Mouse (Mus musculus): ENCODE measurements around the gene Kcnf1. TPM values are rescaled to one million over a fixed set of nuclear protein-coding genes. Genes with fewer than 3 reads are reported as not detected.

Gene Kcnf1
- polyA plus RNA-seq, 1 experiment from 2014 or later: 2.3 TPM

DNA sequence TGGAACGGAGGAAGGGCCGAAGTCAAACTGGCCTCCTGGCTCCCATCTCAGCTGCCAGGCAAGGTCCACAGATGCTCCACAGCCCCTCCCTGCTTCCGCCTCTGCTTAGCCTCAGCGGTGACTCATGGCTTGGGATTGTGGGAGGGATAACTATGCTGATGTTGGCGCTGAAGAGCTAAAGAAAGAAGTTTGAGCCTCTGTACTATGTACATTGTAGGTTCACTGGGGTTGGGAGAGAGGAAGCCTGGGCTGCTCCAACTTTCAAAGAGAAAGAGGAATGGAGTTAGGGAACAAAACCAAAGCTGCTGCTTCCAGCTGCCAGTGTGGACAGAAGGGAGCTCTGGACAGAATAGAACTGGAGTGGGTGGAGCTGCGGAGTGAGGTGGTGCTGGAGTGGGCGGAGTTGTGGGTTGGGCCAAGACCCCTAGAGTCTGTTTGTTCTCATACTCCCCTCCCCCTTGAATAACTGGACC is 7.7 kb upstream of the Kcnf1 start:
- peaks cover 11% of the 10 kb centered on the region; the same call in 1 of the 2 replicates for H3K4me1 ChIP-seq (replicated peaks)
- no peak overlapping the region for H3K4me2 ChIP-seq (replicated peaks)
- H3K27ac ChIP-seq: no peak overlapping the region
- no peaks in the 10 kb centered on the region for H3K27me3 ChIP-seq
- no peaks in the 10 kb centered on the region for H3K9me3 ChIP-seq
- 34% methylated on average over 7 of the region's 7 CpGs for WGBS
- ATAC-seq: peak; percentile 57
- no peak overlapping the region for H3K9ac ChIP-seq (replicated peaks)
- no peak overlapping the region for H3K4me3 ChIP-seq (replicated peaks)
- no peaks in the 10 kb centered on the region for H3K36me3 ChIP-seq

DNA sequence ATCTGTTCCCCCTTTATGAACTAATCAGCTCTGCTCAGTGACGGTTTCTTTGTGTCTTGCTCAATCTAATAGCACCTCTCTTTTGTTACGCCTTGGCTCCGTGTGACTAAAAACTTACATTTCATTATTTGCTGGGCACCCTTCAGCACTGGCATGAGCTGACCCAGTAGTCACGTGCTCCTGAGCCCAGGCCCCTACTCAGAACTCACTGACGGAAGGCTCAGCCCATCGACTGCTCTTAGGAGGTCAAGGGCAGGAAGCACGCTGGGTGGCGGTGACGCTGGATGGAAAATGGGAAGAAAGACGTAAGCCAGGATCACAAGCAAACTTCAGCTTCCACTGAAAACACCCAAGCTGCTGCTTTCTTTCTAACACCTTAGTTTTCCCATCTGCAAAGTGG is 7.1 kb upstream of the Kcnf1 start:
- Histone ChIP-seq H3K36me3 (no peaks in the 10 kb centered on the region), H3K27me3 (no peaks in the 10 kb centered on the region), H3K9ac (replicated peaks) (no peak overlapping the region), H3K4me3 (replicated peaks) (no peak overlapping the region), H3K9me3 (no peaks in the 10 kb centered on the region), H3K4me2 (replicated peaks) (no peak overlapping the region), H3K4me1 (replicated peaks) (peaks cover 11% of the 10 kb centered on the region; the same call in 1 of the 2 replicates), H3K27ac (no peak overlapping the region)
- 43% methylated on average over 10 of the region's 10 CpGs for WGBS
- ATAC-seq: peak; percentile 55; the same call in 1 of the 2 replicates

DNA sequence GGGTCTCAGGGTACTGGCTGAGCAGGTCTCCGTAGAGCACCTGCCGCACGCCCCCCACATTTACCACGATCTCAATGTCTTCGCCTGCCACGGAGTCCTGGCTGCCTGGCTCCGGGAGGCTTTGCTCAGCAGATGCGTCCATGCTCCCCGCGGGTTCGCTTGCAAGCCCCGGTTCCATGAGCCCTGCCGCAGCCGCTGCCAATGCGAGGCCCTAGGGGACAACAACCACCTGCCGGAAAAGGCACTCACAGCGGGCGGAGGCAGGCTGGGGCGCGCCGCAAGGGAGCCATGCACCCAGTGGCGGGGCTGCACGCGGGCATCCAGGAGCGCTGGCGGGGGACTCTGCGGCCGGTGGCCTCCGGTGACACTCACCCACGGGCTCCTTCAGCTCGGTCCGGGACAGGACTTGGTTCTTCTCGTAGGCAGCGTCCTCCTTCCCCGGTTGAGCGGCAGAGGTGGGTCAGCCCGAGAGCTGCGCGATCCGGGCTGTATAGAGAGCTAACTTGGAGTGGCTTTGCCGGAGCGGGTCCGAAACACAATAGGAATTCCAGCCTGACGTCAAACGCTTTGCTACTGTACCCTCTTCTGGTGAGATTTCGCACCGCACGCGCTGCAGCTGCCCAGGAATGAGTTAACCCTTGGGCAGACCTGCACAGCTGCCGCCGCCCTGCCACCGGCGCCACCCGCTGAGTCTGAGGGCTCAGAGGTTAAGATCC is 489 bp downstream of the Kcnf1 start:
- Histone ChIP-seq H3K9ac (replicated peaks) (peak overlapping the region; percentile 72), H3K27me3 (peaks cover 31% of the 10 kb centered on the region), H3K36me3 (no peaks in the 10 kb centered on the region), H3K27ac (peak overlapping the region; percentile 67), H3K4me3 (replicated peaks) (peak overlapping the region; percentile 54), H3K9me3 (no peaks in the 10 kb centered on the region), H3K4me1 (replicated peaks) (peaks cover 15% of the 10 kb centered on the region), H3K4me2 (replicated peaks) (peak overlapping the region; percentile 84)
- under 1% methylated on average over 54 of the region's 54 CpGs for WGBS
- peak; percentile 88 for ATAC-seq

DNA sequence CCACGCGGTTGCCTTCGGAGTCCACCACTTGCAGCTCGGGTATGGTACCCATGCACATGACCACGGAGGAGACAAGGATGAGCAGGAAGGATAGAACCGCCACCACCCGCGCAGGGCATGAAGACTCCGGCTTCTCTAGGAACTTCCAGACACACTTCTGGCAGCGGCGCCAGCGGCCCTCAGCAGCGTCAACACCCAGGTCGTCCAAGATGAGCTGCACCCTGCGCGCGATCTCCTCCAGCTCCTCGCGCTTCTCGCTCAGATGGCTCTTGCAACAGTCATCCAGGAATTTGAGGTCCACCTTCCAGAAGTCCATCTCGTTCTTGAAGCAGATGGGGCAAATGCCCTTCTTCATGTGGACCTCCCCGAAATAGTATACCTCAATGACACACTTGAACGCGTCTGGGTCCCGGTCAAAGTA is 1.1 kb downstream of the Kcnf1 start:
- H3K4me3 ChIP-seq (replicated peaks): peak overlapping the region; percentile 54
- 19% methylated on average over 25 of the region's 25 CpGs for WGBS
- peaks cover 15% of the 10 kb centered on the region for H3K4me1 ChIP-seq (replicated peaks)
- H3K4me2 ChIP-seq (replicated peaks): peak overlapping the region; percentile 84
- H3K27ac ChIP-seq: no peak overlapping the region
- H3K9ac ChIP-seq (replicated peaks): peak overlapping the region; percentile 72
- peak; percentile 18; the same call in 1 of the 2 replicates for ATAC-seq
- H3K36me3 ChIP-seq: no peaks in the 10 kb centered on the region
- no peaks in the 10 kb centered on the region for H3K9me3 ChIP-seq
- H3K27me3 ChIP-seq: peaks cover 31% of the 10 kb centered on the region

DNA sequence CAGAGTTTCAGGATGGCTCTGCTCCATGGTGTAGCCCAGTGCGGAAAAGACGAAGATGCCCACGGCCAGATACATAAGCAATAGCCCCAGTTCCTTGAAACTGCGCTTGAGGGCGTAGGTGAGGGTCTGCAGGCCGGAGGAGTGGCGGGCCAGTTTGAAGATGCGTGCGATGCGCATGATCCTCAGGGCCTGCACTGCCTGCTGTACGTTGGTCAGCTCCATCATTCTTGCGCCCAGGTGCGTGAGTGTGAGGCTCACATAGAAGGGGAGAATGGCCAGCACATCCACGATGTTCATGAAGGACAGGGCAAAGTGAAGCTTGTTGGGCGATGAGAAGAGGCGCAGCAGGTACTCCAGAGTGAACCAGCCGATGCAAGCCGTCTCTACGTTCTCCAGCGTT is 1.6 kb downstream of the Kcnf1 start:
- peak overlapping the region; percentile 84 for H3K4me2 ChIP-seq (replicated peaks)
- H3K27me3 ChIP-seq: peaks cover 31% of the 10 kb centered on the region
- no peak for ATAC-seq
- H3K4me3 ChIP-seq (replicated peaks): peak overlapping the region; percentile 54
- H3K27ac ChIP-seq: no peak overlapping the region
- peaks cover 15% of the 10 kb centered on the region for H3K4me1 ChIP-seq (replicated peaks)
- H3K9ac ChIP-seq (replicated peaks): no peak overlapping the region
- H3K9me3 ChIP-seq: no peaks in the 10 kb centered on the region
- 81% methylated on average over 20 of the region's 20 CpGs for WGBS
- no peaks in the 10 kb centered on the region for H3K36me3 ChIP-seq

DNA sequence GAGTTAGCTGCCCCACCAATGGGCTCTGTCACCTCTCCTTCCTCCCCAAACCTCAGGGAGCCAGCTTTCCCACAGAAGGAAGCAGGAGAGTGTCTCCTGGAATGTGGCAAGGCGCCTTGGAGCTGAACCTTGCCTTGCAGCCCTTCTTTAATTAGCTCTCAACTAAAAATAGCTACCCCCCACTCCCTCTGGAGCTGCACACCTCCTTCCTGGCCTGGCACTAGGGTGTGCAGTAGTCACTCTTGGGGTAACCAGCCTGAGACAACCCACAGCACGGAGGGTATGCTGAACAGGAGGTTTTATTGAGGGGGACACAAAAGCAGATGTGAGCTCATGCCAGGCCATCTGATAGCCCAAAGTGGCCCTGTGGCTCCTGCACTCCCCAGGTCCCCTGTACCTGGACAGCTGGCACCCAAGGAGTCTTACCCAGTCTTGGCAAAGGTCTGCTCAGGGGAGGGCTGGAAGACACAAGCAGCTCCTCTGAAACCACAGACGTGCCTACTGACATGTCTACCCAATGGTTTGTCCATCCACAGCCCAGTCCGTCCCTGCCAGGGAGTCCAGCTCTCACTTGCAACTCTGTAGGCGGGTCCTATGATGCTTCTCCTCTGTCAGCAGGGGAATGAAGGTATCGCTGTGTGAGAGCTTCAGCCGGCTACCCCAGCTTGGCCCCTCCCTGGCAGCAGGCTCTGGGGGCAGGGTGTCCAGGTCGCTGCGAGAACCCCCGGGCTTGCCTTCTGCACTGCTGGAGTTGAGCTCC is 2.4 kb downstream of the Kcnf1 start:
- Histone ChIP-seq H3K27ac (no peak overlapping the region), H3K4me2 (replicated peaks) (peak overlapping the region; percentile 84; the same call in 1 of the 2 replicates), H3K36me3 (no peaks in the 10 kb centered on the region), H3K4me1 (replicated peaks) (peaks cover 15% of the 10 kb centered on the region), H3K9me3 (no peaks in the 10 kb centered on the region), H3K4me3 (replicated peaks) (no peak overlapping the region), H3K9ac (replicated peaks) (no peak overlapping the region), H3K27me3 (peaks cover 31% of the 10 kb centered on the region)
- no peak for ATAC-seq
- 84% methylated on average over 10 of the region's 10 CpGs for WGBS

DNA sequence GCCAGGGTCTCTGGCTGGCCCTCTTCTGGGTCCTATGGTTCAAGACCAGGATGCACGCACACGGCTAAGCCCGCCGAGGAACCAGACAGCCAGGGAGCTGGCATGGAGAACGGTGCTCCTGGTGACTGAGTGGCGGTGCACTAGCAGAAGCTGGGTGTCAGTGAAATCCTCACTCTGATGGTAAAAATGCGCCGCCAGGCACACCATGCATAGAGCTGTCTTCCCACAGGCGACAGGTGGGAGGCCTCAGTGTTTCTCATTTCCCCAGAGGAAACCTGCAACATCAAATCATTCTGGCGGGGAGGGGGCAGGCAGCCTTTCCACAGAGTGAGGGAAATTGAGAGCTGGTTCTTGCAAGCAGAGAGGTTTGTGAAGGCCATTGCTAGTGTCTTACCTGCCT is 6.3 kb downstream of the Kcnf1 start:
- WGBS: 87% methylated on average over 10 of the region's 10 CpGs
- no peak overlapping the region for H3K4me3 ChIP-seq (replicated peaks)
- H3K27ac ChIP-seq: no peak overlapping the region
- no peak overlapping the region for H3K4me2 ChIP-seq (replicated peaks)
- no peaks in the 10 kb centered on the region for H3K36me3 ChIP-seq
- H3K9ac ChIP-seq (replicated peaks): no peak overlapping the region
- no peaks in the 10 kb centered on the region for H3K9me3 ChIP-seq
- no peak for ATAC-seq
- peaks cover 17% of the 10 kb centered on the region for H3K27me3 ChIP-seq
- H3K4me1 ChIP-seq (replicated peaks): peaks cover 6% of the 10 kb centered on the region

DNA sequence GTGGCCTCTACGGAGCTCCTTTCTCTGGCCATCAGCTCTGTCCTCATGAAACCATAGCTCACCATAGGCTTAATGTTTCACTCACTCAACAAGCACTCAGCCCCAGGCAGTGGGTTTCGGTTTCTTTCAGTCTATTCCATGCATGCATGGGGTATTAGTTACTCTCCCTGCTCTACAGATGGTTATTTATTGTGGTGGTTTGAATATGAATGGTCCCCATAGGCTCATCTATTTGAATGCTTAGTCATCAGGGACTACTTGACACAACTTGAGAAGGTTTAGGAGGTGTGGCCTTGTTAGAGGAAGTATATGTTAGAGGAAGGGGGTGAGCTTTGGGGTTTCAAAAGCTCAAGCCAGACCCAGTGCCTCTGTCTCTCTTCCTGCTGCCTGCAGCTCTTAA is 10.6 kb downstream of the Kcnf1 start:
- Histone ChIP-seq H3K9ac (replicated peaks) (no peak overlapping the region), H3K27ac (no peak overlapping the region), H3K36me3 (no peaks in the 10 kb centered on the region), H3K9me3 (no peaks in the 10 kb centered on the region), H3K4me2 (replicated peaks) (no peak overlapping the region), H3K4me3 (replicated peaks) (no peak overlapping the region), H3K27me3 (no peaks in the 10 kb centered on the region), H3K4me1 (replicated peaks) (no peaks in the 10 kb centered on the region)
- no peak for ATAC-seq
- 93% methylated on average over 2 of the region's 2 CpGs for WGBS

DNA sequence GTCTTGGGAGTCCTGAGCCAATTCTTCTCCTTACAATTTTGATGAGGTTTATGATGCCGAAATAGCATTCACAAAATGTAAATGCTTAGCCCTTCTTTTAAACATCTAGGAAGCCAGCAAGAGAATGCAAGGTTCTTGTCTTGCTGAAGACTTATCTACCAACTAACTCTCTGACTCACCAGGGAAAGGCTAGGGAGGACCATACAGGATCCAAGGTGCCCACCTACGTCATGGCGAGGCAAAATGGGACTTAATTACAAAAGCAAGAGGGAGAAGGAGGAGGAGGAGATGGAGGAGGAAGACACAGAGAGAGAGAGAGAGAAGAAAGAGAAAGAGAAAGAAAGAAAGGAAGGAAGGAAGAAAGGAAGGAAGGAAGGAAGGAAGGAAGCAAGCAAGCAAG is 12.7 kb downstream of the Kcnf1 start:
- no peaks in the 10 kb centered on the region for H3K27me3 ChIP-seq
- no peaks in the 10 kb centered on the region for H3K36me3 ChIP-seq
- WGBS: 91% methylated on average over 3 of the region's 3 CpGs
- no peak overlapping the region for H3K27ac ChIP-seq
- no peak overlapping the region for H3K9ac ChIP-seq (replicated peaks)
- H3K4me1 ChIP-seq (replicated peaks): no peaks in the 10 kb centered on the region
- H3K4me3 ChIP-seq (replicated peaks): no peak overlapping the region
- ATAC-seq: no peak
- H3K4me2 ChIP-seq (replicated peaks): no peak overlapping the region
- no peaks in the 10 kb centered on the region for H3K9me3 ChIP-seq

DNA sequence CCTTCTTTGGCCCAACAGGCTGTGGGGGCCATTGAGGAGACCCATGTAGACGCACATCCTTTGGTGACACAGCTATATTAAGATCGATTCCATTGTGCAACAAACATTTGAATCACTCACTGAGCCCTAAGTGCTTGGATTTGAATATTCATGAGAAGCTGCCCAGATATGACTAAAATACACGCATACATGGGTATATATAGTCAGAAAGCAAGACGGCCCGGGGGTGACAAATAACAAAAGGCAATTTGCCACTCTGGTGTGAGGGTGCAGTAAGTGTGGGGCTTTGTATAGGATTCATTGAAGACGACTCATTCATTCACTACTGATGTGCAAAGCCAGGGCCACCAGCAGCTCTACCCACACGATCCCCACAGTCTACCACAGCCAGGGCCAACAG is 17.1 kb downstream of the Kcnf1 start:
- ATAC-seq: no peak

DNA sequence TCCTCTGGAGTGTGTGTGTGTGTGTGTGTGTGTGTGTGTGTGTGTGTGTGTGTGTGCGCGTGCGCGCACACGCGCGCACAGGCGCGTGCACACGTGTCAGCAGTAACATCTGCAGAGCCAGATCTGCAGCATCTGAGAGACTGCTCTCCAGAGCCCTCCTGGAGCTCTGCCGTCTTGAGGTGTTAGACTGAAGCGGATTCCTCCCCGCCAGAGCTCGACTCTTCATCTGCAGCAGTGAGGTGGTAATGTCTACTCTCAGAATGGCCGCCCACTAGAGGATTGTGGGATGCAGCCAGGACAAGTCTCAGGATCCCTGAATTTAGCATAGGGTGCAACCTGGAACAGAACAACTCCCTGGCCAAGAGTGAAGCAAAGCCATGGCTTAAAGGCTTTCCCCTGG is 19.1 kb downstream of the Kcnf1 start:
- no peak for ATAC-seq
- Histone ChIP-seq H3K9ac (replicated peaks) (no peak overlapping the region), H3K9me3 (no peaks in the 10 kb centered on the region), H3K4me2 (replicated peaks) (no peak overlapping the region), H3K4me3 (replicated peaks) (no peak overlapping the region), H3K36me3 (no peaks in the 10 kb centered on the region), H3K4me1 (replicated peaks) (0 out of 2 replicates have a peak, but pooled peaks cover 7% of the 10 kb centered on the region), H3K27ac (no peak overlapping the region), H3K27me3 (no peaks in the 10 kb centered on the region)
- WGBS: 94% methylated on average over 15 of the region's 15 CpGs

More for the DNA sequence above, 17.1 kb downstream of the Kcnf1 start:
- 82% methylated on average over 7 of the region's 7 CpGs for WGBS
- H3K27me3 ChIP-seq: no peaks in the 10 kb centered on the region
- no peak overlapping the region for H3K4me3 ChIP-seq (replicated peaks)
- H3K36me3 ChIP-seq: no peaks in the 10 kb centered on the region
- no peak overlapping the region for H3K27ac ChIP-seq
- no peak overlapping the region for H3K4me2 ChIP-seq (replicated peaks)
- no peaks in the 10 kb centered on the region for H3K4me1 ChIP-seq (replicated peaks)
- no peak overlapping the region for H3K9ac ChIP-seq (replicated peaks)
- no peaks in the 10 kb centered on the region for H3K9me3 ChIP-seq

DNA sequence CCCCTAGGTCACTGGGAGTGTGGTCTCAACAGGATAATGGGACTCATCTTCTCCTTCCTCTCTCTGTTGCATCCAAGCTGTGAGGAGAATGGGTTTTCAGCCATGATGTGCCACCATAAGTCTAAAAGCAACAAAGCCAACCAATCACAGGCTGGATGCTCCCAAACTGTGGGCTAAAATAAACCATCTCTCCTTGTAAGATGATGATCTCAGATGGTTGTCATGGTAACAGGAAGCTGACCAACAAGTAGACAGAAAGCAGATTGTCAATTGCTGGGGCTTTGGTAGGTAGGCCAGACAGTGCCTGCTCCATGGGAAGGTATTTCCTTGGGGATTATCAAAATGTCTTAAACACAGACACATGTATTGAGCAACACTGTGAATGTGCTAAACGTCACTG is 20.9 kb downstream of the Kcnf1 start:
- Histone ChIP-seq H3K27ac (no peak overlapping the region), H3K27me3 (no peaks in the 10 kb centered on the region), H3K4me3 (replicated peaks) (no peak overlapping the region), H3K9me3 (no peaks in the 10 kb centered on the region), H3K4me1 (replicated peaks) (0 out of 2 replicates have a peak, but pooled peaks cover 7% of the 10 kb centered on the region), H3K36me3 (no peaks in the 10 kb centered on the region), H3K4me2 (replicated peaks) (no peak overlapping the region), H3K9ac (replicated peaks) (no peak overlapping the region)
- WGBS: 78% methylated on average over 1 of the region's 1 CpGs
- ATAC-seq: no peak

All from midbrain, embryonic 13.5 days (tissue).